Mouse (Mus musculus): ENCODE data around the gene Nxpe3. TPM values are rescaled to one million over a fixed set of nuclear protein-coding genes. Genes with fewer than 3 reads are reported as not detected.

Gene Nxpe3
- polyA plus RNA-seq, 1 experiment from 2014 or later, result 0.47 TPM

- H3K27me3 ChIP-seq (replicated peaks; ENCODE audit: insufficient read depth, low read length), result no peaks in the 10 kb centered on the region
- ATAC-seq (no peak; the same call in 1 of the 2 replicates), DNase-seq (ENCODE audit: low spot score) (peak; percentile 39)
- no peaks in the 10 kb centered on the region for H3K9me3 ChIP-seq (ENCODE audit: low read length)
- no peak overlapping the region for H3K4me3 ChIP-seq (ENCODE audit: low read depth, low read length)
- H3K36me3 ChIP-seq (ENCODE audit: insufficient read depth, low read length), result no peaks in the 10 kb centered on the region
- no peak overlapping the region for H3K4me2 ChIP-seq (replicated peaks; ENCODE audit: low read depth, low read length)
- H3K27ac ChIP-seq (ENCODE audit: low read length), result no peak overlapping the region
- WGBS, result 71% methylated on average over 7 of the region's 7 CpGs
- no peaks in the 10 kb centered on the region for H3K4me1 ChIP-seq (ENCODE audit: insufficient read depth, low read depth, low read length)
- no peak overlapping the region for H3K9ac ChIP-seq (replicated peaks; ENCODE audit: low read depth)
- TF ChIP-seq CTCF (IDR thresholded peaks at IDR 0.05) (no peak), EP300 (IDR thresholded peaks at IDR 0.05) (no peak)
Observed at GRCm38 (mm10) chr16:55790326-55790725, 104.8 kb downstream of the Nxpe3 start.

Other genes starting within 250 kb of the Nxpe3 start
- gene Nfkbiz, start 56.4 kb downstream of the Nxpe3 start, polyA plus RNA-seq (2015; fragmentation: Nextera tagmentation; extraction: Ambion mirVana), result 16.0 and 21.5 TPM in 2 replicates
- 3.8 and 4.0 TPM in 2 replicates for gene Cep97, start 39.6 kb upstream of the Nxpe3 start, polyA plus RNA-seq (2015; fragmentation: Nextera tagmentation; extraction: Ambion mirVana)
- gene Rpl24, start 71.0 kb upstream of the Nxpe3 start, polyA plus RNA-seq (2015; fragmentation: Nextera tagmentation; extraction: Ambion mirVana), result 641 and 650 TPM in 2 replicates
- 8.4 and 9.3 TPM in 2 replicates for gene Zbtb11, start 78.6 kb upstream of the Nxpe3 start, polyA plus RNA-seq (2015; fragmentation: Nextera tagmentation; extraction: Ambion mirVana)
- 166 and 175 TPM in 2 replicates for gene Pcnp, start 134.5 kb upstream of the Nxpe3 start, polyA plus RNA-seq (2015; fragmentation: Nextera tagmentation; extraction: Ambion mirVana)
- 13.0 and 16.0 TPM in 2 replicates for gene Trmt10c, start 142.5 kb upstream of the Nxpe3 start, polyA plus RNA-seq (2015; fragmentation: Nextera tagmentation; extraction: Ambion mirVana)
- 19.9 and 21.2 TPM in 2 replicates for gene Senp7, start 153.1 kb upstream of the Nxpe3 start, polyA plus RNA-seq (2015; fragmentation: Nextera tagmentation; extraction: Ambion mirVana)

All from lung, postnatal 0 days (tissue).